Mouse (Mus musculus) kidney, postnatal 25 days (tissue): Measurements from ENCODE around the gene Pafah1b3.

ENCODE experiments used
- DNase-seq, 2 experiments: peaks; one replicate each; pipeline ENCODE4 v3.0.0; 2021; ENCODE audit warnings: mixed read lengths in 2 of 2

Pafah1b3 gene

DNA sequence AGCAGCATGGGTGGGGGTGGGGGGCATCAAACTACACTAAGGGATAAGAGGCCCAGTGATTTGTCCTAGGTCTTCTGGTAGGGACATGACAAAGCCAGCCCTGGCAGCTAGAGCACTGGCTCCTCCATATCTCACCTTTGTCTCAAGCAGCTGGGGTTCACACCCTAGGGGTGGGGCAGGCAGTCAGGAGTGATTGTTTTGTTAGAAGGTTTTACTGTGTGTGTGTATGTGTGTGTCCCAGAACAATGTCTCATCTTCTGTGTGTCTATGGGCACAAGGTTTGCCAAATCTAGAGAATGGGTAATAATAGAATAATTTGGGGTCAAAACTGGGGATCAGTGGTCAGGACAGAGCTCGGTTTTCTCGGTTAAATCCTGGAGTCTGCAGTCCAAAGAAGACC, 7.7 kb upstream of the Pafah1b3 start:
- no peak for DNase-seq

DNA sequence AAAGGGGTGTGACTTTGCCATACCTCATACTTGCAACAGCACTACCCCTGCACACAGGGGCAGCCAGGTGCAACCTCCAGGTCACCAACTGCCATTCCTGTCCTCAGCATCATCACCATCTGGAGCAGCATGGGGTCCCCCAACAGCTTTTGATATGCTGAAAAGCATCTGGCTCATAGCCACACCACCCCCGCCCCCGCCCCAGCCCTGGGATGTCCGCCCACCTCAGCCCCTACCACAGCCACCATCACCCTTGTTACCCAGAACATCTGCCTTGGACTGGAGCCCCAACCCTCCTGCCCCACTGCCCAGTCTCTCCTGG, 5.9 kb upstream of the Pafah1b3 start:
- DNase-seq, result no peak

DNA sequence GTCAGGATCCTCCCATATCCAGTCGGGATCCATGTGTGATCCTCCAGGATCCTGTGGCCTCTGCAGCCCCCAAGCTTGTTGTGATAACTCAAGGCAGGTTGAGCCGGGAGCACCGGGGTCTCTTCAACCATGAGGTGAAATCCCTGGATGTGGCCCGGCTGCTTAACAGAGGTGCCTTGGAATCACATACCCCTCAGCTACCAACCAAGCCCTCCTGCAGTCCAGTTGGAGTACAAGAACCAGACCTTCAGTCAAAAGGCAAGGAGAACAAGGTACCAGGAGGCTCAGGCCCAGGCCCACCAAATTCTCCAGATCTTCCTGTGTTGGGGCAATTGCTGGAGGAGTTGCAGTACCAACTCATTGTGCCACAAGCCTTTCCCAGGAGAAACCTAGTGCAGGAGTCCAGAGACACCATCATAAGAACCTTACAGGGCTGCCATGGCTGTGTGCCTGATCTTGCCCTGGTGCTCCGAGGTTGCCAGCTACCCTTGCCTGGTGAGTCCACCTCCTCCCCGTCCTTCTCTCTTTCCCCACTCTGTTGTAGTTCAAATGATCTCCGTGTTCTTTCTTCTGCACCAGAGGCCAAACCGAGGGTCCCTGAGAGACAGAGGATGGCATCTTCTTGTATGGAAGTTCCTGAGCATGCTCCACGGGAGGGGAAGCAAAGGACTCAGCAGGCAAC, 5.4 kb upstream of the Pafah1b3 start:
- no peak for DNase-seq

DNA sequence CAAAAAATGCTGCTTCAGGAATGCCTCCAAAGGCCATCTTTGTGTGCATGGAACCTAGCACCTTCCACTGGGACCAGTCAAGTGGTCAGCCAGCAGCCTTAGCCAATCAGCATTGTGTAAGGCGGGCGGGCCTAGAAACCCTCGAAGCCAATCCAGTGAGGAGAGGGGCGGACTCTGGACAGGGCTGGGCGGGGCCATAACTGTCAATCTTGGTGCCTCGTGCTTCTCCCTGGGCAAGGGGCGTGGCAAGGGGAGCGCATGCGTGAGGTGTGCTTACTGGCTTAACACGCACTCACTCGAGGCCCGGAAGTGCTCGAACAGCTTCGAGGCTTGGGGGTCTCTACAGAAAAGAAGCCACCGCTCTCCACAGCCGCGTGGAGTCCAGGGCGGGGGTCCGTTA, 3.3 kb upstream of the Pafah1b3 start, which contains the start of gene Prr19:
Gene Prr19 (plus strand): TSS at position 349 of the 400 bp plus-strand sequence.
- DNase-seq, result no peak

DNA sequence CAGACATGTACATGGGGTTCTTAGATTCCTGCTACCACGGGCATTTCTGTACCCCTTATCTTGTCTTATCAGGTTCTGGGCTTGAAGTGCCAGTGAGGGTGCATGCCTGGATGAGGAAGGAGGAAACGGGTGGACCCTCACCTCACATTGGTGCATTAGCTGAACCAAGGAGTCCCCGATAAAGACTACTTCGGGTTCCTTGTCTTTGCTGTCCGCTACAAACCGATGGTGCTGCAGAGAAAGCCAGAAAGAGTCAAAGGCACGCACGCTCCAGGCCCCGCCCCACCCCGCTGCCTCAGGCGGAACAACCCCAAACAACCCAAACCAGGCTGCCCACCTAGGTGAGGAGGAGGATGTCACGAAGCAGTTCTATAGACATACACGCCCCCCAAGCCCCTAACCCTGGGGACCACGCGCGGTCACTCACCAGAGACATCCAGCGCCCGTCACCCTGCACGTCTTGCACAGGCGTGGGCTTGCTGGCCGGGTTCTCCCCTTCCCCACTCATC, 787 bp downstream of the Pafah1b3 start:
- DNase-seq, result peak in 1 of 2 experiments; percentile 37

DNA sequence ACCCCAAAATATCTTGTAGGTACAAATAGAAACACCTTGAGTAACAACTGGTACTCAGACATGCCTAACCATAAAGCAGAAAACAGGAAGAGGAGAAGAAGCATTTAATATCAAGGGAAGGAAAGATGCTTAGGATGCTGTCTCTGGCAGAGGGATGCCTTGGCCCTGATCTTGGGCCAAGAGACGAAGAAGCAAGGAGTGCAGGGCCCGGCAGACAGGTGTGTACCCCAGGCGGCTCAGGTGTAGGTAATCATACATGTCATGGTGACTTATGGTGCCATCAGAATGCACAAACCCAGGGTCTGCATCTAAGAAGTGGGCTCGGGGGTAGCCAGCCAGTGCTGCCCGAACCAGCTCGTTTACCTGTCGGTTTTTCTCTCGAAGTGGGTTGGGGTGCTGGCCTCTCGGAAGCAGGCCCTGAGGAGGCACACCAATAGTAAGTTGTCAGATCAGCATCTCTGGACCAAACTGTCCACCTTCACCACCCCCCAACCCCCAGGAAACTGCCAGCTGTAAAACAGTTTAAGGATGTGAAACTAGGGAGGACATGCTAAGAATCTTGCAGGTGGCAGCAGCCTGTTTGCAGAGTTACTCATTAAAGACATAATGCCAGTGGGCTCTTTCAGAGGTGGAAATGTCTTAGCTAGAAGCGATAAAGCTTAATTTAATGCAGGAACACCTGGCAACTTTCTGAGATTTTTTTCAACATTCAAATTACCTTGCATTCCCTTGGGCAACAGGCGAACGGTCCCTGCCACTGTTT, 2.6 kb downstream of the Pafah1b3 start:
- DNase-seq, result no peak

DNA sequence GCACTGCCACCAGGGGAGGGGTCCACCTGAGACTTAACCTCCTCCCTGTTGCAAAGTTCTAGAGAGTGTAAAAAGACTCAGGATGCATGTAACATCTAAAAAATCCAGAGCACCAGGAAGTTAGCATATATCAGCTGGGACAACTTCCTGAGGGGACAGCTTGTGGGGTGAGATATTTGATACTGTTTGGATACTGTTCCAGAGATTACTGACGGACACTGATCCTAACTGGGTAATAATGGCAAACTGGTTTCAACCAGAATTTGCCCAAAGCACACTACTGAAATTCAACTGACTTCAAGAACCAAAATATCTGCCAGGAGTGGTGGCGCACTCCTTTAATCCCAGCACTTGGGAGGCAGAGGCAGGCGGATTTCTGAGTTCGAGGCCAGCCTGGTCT, 3.3 kb downstream of the Pafah1b3 start:
- DNase-seq, result no peak

DNA sequence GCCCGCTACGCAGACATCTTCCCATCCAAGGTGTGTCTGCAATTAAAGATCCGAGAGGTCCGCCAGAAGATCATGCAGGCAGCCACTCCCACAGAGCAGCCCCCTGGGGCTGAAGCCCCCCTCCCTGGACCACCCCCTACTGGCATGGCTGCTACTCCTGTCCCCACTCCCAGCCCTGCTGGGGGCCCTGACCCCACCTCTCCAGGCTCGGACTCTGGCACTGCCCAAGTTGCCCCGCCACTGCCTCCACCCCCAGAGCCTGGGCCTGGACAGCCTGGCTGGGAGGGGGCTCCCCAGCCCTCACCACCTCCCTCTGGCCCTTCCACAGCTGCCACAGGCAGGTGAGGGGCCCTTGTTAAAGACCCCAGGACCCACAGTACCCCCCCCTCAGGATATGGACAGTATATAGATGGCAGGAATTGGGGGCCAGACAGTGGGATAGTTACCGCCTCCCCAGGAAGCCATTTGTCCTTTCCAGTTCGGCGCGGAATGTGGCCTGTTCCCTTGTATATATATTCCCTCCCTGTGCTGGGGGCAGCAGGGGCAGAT, 4.5 kb downstream of the Pafah1b3 start:
- DNase-seq, result peak in 1 of 2 experiments; percentile 34

DNA sequence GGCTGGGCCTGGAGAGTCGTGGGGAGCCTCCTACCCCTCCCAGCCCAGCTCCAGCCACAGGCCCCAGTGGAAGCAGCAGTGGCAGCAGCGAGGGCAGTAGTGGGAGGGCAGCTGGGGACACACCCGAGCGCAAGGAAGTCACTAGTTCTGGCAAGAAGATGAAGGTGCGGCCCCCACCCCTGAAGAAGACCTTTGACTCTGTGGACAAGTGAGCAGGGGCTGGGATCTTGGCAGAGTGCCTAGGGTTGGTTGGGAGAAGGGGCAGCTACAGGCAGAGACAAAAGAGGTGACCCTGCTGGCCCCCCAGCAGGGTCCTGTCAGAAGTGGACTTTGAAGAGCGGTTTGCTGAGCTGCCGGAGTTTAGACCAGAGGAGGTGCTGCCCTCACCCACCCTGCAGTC, 5.7 kb downstream of the Pafah1b3 start:
- DNase-seq, result peak in 1 of 2 experiments; percentile 67

DNA sequence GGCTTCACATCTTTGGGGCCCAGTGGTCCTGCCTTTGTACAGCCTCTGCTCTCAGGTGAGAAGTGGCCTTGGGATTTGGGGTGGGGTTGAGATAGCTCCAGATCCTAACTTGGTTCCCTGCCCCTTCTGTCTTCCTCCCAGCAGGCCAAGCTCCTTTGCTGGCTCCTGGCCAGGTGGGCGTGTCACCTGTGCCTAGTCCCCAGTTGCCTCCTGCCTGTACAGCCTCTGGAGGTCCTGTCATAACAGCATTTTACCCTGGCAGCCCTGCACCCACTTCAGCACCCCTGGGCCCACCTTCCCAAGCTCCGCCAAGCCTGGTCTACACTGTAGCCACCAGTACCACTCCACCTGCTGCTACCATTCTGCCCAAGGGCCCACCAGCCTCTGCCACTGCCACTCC, 6.9 kb downstream of the Pafah1b3 start:
- peak; percentile 84 to 86 for DNase-seq

DNA sequence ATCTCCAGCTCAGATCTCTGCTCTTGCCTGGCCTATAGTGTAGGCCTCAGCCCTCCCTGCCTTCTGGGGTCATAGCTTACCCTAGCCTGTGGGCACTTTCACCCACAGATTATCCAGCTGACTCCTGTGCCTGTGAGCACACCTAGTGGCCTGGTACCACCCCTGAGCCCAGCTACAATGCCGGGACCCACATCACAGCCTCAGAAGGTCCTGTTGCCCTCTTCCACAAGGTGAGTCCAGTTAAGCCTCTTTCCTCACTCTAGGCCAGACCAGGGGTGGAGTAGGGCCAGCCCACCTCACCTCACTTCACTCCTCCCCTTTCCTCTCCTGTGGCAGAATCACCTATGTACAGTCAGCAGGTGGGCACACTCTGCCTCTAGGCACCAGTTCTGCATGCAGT, 7.3 kb downstream of the Pafah1b3 start:
- no peak for DNase-seq

DNA sequence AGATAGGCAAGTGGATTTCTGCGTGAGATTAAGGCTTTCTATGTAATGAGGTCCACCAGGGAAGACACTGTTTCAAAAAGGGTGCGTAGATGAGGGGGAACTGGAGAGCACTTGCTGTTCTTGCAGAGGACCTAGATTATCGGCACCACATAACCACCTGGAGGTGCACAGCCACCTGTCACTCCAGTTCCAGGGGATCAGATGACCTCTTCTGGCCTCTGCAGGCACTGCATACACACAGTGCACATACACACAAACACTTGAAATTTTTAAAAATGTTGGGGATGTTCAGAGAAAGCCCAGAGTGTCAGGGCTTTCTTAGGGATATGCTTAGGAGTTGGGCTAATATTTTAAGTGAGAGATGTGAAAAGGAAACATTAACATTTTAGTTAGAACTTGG, 7.9 kb downstream of the Pafah1b3 start:
- no peak for DNase-seq

DNA sequence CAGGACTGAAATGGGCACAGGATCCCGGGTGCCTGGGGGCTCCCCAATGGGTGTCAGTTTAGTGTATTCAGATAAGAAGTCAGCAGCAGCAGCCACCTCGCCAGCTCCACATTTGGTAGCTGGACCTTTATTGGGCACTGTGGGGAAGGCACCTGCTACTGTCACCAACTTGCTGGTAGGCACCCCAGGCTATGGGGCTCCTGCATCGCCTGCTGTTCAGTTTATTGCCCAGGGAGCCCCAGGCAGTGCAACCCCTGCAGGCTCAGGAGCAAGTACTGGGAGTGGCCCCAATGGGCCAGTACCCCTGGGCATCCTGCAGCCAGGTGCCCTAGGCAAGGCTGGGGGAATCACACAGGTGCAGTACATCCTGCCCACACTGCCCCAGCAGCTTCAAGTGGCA, 9.1 kb downstream of the Pafah1b3 start:
- DNase-seq, result peak in 1 of 2 experiments; percentile 37

DNA sequence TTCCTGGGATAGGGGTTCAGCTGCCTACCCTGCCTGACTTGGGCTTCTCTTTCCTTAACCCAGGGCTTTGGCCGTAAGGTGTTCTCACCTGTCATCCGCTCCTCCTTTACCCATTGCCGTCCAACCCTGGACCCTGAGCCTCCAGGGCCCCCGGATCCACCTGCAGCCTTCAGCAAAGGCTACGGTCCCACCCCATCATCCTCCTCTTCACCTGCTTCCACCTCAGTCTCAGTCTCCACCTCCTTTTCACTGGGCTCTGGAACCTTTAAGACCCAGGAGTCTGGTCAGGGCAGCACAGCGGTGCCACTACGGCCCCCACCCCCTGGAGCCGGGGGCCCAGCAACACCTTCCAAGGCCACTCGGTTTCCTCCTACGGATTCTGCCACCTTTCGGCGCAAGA, 9.8 kb downstream of the Pafah1b3 start:
- DNase-seq, result peak in 1 of 2 experiments; percentile 26

DNA sequence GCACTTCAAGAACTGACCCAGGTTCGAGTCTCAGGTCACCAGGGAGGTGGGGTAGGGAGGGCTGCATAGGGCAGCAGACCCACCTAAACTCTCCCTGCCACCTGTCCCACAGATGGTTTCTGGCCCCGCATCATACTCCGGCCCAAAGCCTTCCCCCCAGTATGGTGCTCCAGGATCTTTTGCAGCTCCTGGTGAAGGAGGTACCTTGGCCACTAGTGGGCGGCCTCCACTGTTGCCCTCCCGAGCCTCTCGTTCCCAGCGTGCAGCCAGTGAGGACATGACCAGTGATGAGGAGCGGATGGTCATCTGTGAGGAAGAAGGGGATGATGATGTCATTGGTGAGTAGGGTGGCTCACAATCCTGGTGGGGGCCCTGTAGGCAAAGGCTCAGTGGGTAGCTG, 10.8 kb downstream of the Pafah1b3 start:
- DNase-seq, result peak in 1 of 2 experiments; percentile 32

DNA sequence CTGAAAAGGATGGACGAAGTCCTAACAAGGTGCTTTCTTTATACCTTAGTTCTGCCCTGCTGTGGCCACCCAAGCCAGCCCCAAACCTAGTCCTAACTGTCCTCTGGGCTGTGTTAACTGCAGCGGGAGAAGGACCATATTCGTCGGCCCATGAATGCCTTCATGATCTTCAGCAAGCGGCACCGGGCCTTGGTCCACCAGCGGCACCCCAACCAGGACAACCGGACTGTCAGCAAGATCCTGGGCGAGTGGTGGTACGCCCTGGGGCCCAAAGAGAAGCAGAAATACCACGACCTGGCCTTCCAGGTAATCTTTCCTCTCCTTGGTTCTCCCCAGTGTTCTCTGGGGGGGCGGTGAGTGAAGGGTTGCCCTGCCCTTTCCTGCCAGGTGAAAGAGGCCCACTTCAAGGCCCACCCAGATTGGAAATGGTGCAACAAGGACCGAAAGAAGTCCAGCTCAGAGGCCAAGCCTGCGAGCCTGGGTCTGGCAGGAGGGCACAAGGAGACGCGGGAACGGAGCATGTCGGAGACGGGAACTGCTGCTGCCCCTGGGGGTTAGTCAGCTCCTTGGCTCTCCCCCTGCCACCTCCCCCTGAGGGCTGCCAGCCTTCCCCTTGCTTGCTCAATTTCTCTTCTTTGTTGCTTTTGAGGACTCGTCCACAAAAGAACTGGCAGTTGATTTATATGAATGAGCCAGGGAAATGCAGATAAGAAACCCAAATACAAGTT, 12.1 kb downstream of the Pafah1b3 start:
- DNase-seq, result no peak

DNA sequence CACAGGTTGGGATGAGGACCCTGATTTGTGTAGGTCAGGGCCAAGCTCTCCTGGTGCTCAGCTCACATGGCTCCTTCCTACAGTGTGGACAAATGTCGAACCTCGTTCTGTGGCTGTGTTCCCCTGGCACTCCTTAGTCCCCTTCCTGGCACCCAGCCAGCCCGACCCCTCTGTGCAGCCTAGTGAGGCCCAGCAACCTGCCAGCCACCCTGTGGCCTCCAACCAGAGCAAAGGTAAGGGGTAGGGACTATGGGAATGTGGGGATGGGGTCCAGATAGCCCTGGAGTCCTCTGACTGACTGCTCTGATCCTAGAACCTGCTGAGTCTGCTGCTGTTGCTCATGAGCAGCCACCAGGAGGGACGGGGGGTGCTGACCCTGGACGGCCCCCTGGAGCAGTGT, 13.0 kb downstream of the Pafah1b3 start:
- no peak for DNase-seq

DNA sequence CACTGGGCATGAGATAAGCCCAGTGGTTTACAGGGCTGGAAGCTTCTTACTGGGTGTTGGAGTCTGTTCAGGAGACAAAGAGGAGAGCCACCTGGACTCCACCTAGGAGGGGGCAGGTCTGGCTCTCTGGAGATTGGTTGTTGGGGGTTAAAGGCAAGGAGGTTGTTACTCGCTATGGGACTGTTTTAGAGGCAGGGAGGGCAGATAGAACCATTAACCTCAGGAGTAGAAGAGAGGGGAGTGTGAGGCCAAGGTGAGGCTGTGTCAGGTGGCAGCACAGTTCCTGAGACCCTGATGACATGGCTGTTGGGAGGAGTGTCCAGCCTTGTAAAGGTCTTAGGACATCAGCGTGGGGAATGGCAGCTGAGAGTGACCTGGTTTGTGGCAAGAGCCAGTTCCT, 13.6 kb downstream of the Pafah1b3 start:
- no peak for DNase-seq

DNA sequence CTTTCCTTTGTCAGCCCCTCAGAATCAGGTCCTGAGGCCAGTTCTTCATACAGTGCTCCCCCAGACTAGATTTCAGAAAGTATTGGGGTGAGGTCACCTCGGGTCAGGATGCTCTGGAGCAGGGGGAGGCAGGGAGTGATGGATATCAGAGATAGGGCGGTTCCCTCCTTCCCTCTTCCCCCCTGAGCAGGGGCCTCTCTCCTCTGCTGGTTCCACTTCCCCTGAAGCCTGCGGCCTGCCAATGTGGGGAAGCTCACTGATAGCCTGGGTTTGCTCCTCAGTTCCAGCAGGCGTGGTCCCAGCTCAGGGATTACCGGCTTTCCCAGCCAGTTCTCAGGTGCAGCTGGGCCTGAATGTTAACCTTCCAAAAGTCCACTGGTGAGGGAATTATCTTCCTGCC, 14.1 kb downstream of the Pafah1b3 start:
- no peak for DNase-seq

DNA sequence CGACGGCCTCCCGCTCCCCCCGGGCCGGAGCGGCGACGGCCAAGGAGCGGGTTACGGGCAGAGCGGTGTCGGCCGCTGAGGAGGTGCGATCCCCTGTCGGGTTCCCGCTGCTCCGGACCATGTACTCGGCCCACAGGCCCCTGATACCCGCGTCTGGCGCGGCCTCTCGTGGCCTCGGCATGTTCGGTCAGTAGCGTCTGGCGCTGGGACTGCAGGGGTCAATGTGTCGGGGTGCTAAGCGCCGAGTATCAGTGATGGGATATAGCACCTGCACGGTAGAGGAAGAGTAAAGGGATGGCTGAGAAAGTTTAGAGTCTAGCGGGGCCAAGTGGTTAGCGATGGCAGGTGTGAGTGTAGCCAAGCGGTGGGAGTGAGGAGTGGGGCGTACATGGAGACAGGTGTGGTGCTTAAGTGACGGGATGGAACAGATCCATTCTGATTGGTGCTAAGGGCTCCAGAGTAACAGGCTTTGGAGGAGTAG, 15.0 kb downstream of the Pafah1b3 start:
- peak; percentile 40 to 79 for DNase-seq

DNA sequence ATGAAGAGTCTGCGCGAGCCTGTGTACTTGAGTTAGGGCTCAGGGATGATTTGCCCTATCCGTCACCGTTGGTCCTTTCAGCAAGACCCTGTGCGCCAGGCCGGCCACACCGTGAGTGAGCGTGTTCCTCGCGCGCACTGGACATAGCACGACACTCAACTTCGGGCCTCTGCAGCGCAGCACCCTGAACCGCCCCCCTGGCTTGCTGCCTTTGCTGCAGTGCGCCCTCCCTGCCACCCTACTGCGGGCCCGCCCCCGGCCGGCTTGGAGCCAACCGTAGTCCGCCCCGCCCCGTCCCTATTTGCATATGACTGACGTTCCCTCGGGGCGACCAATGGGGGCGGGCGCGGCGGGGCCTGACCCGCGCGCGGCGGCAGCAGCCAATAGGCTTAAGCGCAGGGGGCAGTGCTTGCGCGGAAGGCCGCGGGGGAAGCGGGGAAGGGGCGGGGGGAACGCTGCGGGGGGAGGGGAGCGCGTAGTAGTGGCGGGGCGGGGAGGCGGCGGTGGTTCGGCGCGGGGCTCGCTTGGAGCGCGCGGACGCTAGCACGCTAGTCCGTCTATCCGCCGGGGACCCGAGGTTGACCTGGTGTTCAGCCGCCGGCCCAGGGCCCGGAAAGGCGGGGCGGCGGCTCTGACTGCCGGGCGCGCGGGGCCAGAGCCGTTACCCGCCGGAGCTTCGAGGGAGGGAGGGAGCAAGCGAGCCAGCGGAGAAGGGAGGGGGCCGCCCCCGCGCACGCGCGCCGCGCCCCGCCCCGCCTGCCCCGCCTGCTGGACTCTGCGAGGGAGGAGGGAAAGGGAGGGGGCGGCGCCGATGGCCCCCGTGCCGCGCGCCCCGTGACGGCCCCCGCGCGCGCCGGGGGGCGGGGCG, 15.8 kb downstream of the Pafah1b3 start:
- peak; percentile 99 for DNase-seq

DNA sequence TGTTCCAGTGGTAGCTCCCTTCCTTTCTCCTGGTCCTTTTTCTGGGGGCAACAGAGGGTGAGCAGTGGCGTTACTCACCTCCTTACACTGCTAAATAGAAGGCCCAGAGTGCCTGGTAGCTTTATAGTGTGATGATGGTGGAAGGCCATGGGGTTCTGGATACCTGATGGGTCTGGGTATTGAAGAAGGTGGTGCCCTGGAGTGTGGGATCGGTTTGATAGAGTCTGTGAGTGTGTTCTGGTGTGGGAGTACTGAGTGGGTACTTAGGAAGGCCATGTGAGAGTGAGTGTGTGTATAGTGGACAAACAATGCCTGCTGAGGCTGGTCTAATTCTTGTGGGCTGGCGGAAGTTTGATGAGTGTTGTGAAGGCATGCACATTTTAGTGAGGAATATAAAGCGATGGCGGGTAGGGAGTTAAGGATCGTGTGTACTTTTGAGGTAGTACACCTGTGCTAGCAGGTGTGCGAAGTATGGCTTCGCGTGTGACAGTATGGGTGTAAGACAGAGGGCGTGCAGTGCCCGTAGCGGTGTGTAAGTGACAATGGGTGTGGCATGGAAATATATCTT, 16.5 kb downstream of the Pafah1b3 start:
- no peak for DNase-seq
